Mouse (Mus musculus): ENCODE measurements around the gene Serpina3k. TPM values are rescaled to one million over a fixed set of nuclear protein-coding genes. Genes with fewer than 3 reads are reported as not detected.
"Not testable (repeated sequence)": the region's sequence is repeated elsewhere in the genome, so short reads cannot be mapped to it uniquely, and the experiment has no call there.

Gene Serpina3k
- total RNA-seq, 2 experiments from 2014 or later = not detected

DNA sequence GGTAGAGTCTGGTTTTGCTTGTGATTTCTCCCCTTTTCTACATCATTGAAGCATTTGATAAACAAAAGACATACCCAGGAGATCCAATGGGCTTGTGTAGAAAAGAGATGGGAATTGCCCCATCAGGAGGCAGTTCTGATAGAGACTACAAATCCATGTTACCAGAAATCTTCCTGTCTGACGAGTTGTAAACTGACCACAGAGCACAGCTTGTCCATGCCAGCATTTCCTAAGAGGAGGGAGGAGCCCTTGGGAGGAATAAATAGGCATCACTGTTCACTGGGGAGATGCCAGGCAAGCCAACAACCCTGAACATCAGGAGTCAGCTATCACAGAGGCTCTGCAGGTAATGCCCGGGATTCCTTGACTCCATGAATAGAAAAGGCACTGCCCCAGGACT lies 48.6 kb downstream of the Serpina3k start:
- intact Hi-C loops (cut with DNase I); DNase-seq: not testable (repeated sequence)

- no peak for DNase-seq
- intact Hi-C loops (cut with DNase I) = no loop called here
Measured at GRCm38 (mm10) chr12:104388477-104388876, 50.2 kb downstream of the Serpina3k start.

DNA sequence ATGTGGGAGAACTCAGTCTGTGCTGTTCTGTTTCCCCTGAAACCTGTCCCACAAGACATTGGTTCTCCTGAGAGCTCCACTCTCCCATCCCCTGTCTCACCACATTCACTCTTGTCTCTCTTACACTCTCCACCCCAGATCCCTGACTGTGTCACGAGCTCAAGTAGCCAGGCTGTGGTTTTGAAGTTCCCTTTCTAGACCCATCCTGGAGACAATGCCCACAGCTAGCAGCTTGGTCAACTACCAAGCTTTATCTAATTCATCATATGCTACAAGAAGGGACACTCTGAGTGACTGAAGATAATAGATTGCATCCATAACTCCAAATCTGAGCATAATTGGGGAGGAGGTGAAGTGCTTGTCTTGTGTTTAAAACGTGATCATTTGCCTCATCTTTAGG lies 52.8 kb downstream of the Serpina3k start:
- DNase-seq; intact Hi-C loops (cut with DNase I): not testable (repeated sequence)

Other genes with a start within 250 kb of the Serpina3k start
- gene Serpina5, start 237.4 kb upstream of the Serpina3k start, total RNA-seq (2021) = not detected
- not detected for gene Serpina3a, start 225.8 kb upstream of the Serpina3k start, total RNA-seq (2021)
- not detected for gene Serpina3b, start 210.5 kb upstream of the Serpina3k start, total RNA-seq (2021)
- not detected for gene Serpina3c, start 184.6 kb upstream of the Serpina3k start, total RNA-seq (2021)
- gene Serpina3f, start 123.9 kb upstream of the Serpina3k start, total RNA-seq (2021) = not detected
- gene Serpina3g, start 102.2 kb upstream of the Serpina3k start, total RNA-seq (2021) = under 1 TPM in 1 of 2 experiments, not detected in 1; 0.50 TPM
- gene Serpina3i, start 75.4 kb upstream of the Serpina3k start, total RNA-seq (2021) = not detected
- gene Serpina3j, start 23.9 kb upstream of the Serpina3k start, total RNA-seq (2021) = not detected
- gene Serpina3m, start within 50 bp of the Serpina3k start, total RNA-seq (2021) = not detected
- 1 to 10 TPM; 1.7 to 2.5 TPM for gene Serpina3n, start 68.2 kb downstream of the Serpina3k start, total RNA-seq (2021)
- not detected for gene Gsc, start 134.8 kb downstream of the Serpina3k start, total RNA-seq (2021)

Measured in left cerebral cortex, postnatal 4 days (tissue).